In genomic region chr1:171184314-171184713, GRCm38 (mm10) we compare ENCODE assay signal across 10 mouse cellular contexts. TPM values are rescaled to one million over a fixed set of nuclear protein-coding genes. Genes with fewer than 3 reads are reported as not detected.
DNase-seq lines count a peak whose midpoint lies in the region; ATAC-seq and TF ChIP-seq lines count a peak whose summit lies in the region.
"Had no signal": no experiment of that assay in that cellular context is flagged by ENCODE, and none has a peak within 500 bp of the region (broad histone marks: within the 10 kb centered on the region; RNA-seq: fewer than 3 reads in every experiment).

No protein-coding gene starts in this region.

- intact Hi-C loops in heart, adult 2 months (cut with DNase I): no loop called here

- no peaks in the 10 kb centered on the region for H3K27me3 ChIP-seq in heart, adult 2 months (ENCODE audit: control insufficient read depth, insufficient read depth, low read length)
- H3K27me3 ChIP-seq in midbrain, embryonic 16.5 days (ENCODE audit: control insufficient read depth, insufficient read depth, low read depth, low read length): no peaks in the 10 kb centered on the region
- H3K27me3 ChIP-seq: embryonic facial prominence, embryonic 13.5 days had no signal

- H3K9ac ChIP-seq in heart, adult 2 months (ENCODE audit: low read depth, low read length): no peak overlapping the region
- no peak overlapping the region for H3K9ac ChIP-seq in midbrain, embryonic 16.5 days (ENCODE audit: low read depth, low read length)
- H3K9ac ChIP-seq: embryonic facial prominence, embryonic 13.5 days had no signal

- peaks cover 2% of the 10 kb centered on the region; the same call in 1 of the 2 replicates for H3K79me2 ChIP-seq in heart, adult 2 months (replicated peaks; ENCODE audit: control insufficient read depth, insufficient read depth, low read length)

- no peak overlapping the region for H3K4me3 ChIP-seq in heart, adult 2 months
- no peak overlapping the region for H3K4me3 ChIP-seq in midbrain, embryonic 16.5 days (ENCODE audit: low read depth, low read length)
- H3K4me3 ChIP-seq: embryonic facial prominence, embryonic 13.5 days had no signal

- H3K27ac ChIP-seq in heart, adult 2 months: peak overlapping the region; percentile 93
- H3K27ac ChIP-seq in midbrain, embryonic 16.5 days (ENCODE audit: low read length): no peak overlapping the region

- H3K4me1 ChIP-seq in heart, adult 2 months (ENCODE audit: control insufficient read depth, insufficient read depth, low read length): peaks cover 25% of the 10 kb centered on the region
- H3K4me1 ChIP-seq in midbrain, embryonic 16.5 days (ENCODE audit: control insufficient read depth, insufficient read depth, low read length): peaks cover 2% of the 10 kb centered on the region

- H3K9me3 ChIP-seq in midbrain, embryonic 16.5 days (replicated peaks; ENCODE audit: control insufficient read depth, low read length, poor library complexity, severe bottlenecking): no peaks in the 10 kb centered on the region
- H3K9me3 ChIP-seq: embryonic facial prominence, embryonic 13.5 days had no signal

- peak; percentile 51 for DNase-seq in urinary bladder, postnatal 25 days (ENCODE audit: low spot score)
- DNase-seq in urinary bladder, adult 2 months (ENCODE audit: low spot score): no peak
- DNase-seq in heart, adult 2 months: peak; percentile 50 to 56
- peak; percentile 83 to 86 for DNase-seq in lung, adult 18-20 months
- DNase-seq in thymus, postnatal 0 days (ENCODE audit: low spot score): peak; percentile 25
- no peak for DNase-seq in embryo, embryonic 9.5 days (ENCODE audit: extremely low spot score)
- no peak for DNase-seq in left cerebral cortex, adult 9 months (ENCODE audit: low spot score in 2 of 2)

- H3K36me3 ChIP-seq in heart, adult 2 months (ENCODE audit: control insufficient read depth, insufficient read depth, low read length): peaks cover 7% of the 10 kb centered on the region
- H3K36me3 ChIP-seq in midbrain, embryonic 16.5 days (ENCODE audit: control insufficient read depth, insufficient read depth, low read length): no peaks in the 10 kb centered on the region
- H3K36me3 ChIP-seq: embryonic facial prominence, embryonic 13.5 days had no signal

- peak; percentile 67 for TF ChIP-seq CTCF in heart, adult 2 months (IDR thresholded peaks at IDR 0.05)

- WGBS in heart, adult 2 months: 24% methylated on average over 7 of the region's 7 CpGs
- 89% methylated on average over 7 of the region's 7 CpGs for WGBS in midbrain, embryonic 16.5 days

- TF ChIP-seq EP300 in heart, adult 2 months (IDR thresholded peaks at IDR 0.05; ENCODE audit: insufficient read depth, low read depth, low read length): 0 out of 2 replicates have a peak, but pooled peaks have one; percentile 49

- H3K4me2 ChIP-seq in midbrain, embryonic 16.5 days (ENCODE audit: low read length): no peak overlapping the region
- H3K4me2 ChIP-seq: embryonic facial prominence, embryonic 13.5 days had no signal

- no peak for TF ChIP-seq POLR2A in heart, adult 2 months (IDR thresholded peaks at IDR 0.05; ENCODE audit: insufficient read depth, low read depth, low read length)

- no peak for ATAC-seq in midbrain, embryonic 16.5 days

RNA-seq across cellular contexts. Expression of gene Pcp4l1, which starts 11.8 kb away (rescaled TPM):
- 317 and 416 TPM in 2 replicates for polyA plus RNA-seq in urinary bladder, adult 2 months (2012; rRNA removed)
- total RNA-seq in heart, adult 2 months (2021): 100 to 1,000 TPM; 255 to 283 TPM
- polyA plus RNA-seq in heart, adult 2 months (2012; rRNA removed): 165 and 190 TPM in 2 replicates
- 2.3 and 2.7 TPM in 2 replicates for polyA plus RNA-seq in thymus, postnatal 0 days (2015; fragmentation: Nextera tagmentation; extraction: Ambion mirVana)
- 15.1 and 20.7 TPM in 2 replicates for polyA plus RNA-seq in midbrain, embryonic 16.5 days (2015; fragmentation: Nextera tagmentation; extraction: Ambion mirVana)

RNA-seq across cellular contexts. Expression of gene Nr1i3, which starts 29.5 kb away (rescaled TPM):
- polyA plus RNA-seq in urinary bladder, adult 2 months (2012; rRNA removed): 0.04 TPM in 1 of 2 replicates, not detected in the other
- total RNA-seq in heart, adult 2 months (2021): not detected
- 0.12 TPM in 1 of 2 replicates, not detected in the other for polyA plus RNA-seq in heart, adult 2 months (2012; rRNA removed)
- polyA plus RNA-seq in thymus, postnatal 0 days (2015; fragmentation: Nextera tagmentation; extraction: Ambion mirVana): 0.14 and 0.17 TPM in 2 replicates
- 0.38 and 0.47 TPM in 2 replicates for polyA plus RNA-seq in midbrain, embryonic 16.5 days (2015; fragmentation: Nextera tagmentation; extraction: Ambion mirVana)
- polyA plus RNA-seq: neural tube, embryonic 11.5 days had no signal

RNA-seq across cellular contexts. Expression of gene Mpz, which starts 33.8 kb away (rescaled TPM):
- polyA plus RNA-seq in urinary bladder, adult 2 months (2012; rRNA removed): 24.1 and 28.5 TPM in 2 replicates
- total RNA-seq in heart, adult 2 months (2021): under 1 TPM in 1 of 2 experiments, not detected in 1; 0.39 TPM
- 3.2 and 8.0 TPM in 2 replicates for polyA plus RNA-seq in heart, adult 2 months (2012; rRNA removed)
- 0.18 and 0.37 TPM in 2 replicates for polyA plus RNA-seq in thymus, postnatal 0 days (2015; fragmentation: Nextera tagmentation; extraction: Ambion mirVana)
- polyA plus RNA-seq in midbrain, embryonic 16.5 days (2015; fragmentation: Nextera tagmentation; extraction: Ambion mirVana): 0.20 and 0.63 TPM in 2 replicates

RNA-seq across cellular contexts. Expression of gene Sdhc, which starts 33.9 kb away (rescaled TPM):
- polyA plus RNA-seq in urinary bladder, adult 2 months (2012; rRNA removed): 286 and 310 TPM in 2 replicates
- 1,000 to 10,000 TPM; 1,087 to 1,288 TPM for total RNA-seq in heart, adult 2 months (2021)
- polyA plus RNA-seq in heart, adult 2 months (2012; rRNA removed): 1,025 and 1,670 TPM in 2 replicates
- 158 and 201 TPM in 2 replicates for polyA plus RNA-seq in thymus, postnatal 0 days (2015; fragmentation: Nextera tagmentation; extraction: Ambion mirVana)
- polyA plus RNA-seq in midbrain, embryonic 16.5 days (2015; fragmentation: Nextera tagmentation; extraction: Ambion mirVana): 284 and 311 TPM in 2 replicates

RNA-seq across cellular contexts. Expression of gene Tomm40l, which starts 38.0 kb away (rescaled TPM):
- polyA plus RNA-seq in urinary bladder, adult 2 months (2012; rRNA removed): 35.0 and 39.6 TPM in 2 replicates
- 10 to 100 TPM; 79.8 to 81.6 TPM for total RNA-seq in heart, adult 2 months (2021)
- polyA plus RNA-seq in heart, adult 2 months (2012; rRNA removed): 63.9 and 83.2 TPM in 2 replicates
- polyA plus RNA-seq in thymus, postnatal 0 days (2015; fragmentation: Nextera tagmentation; extraction: Ambion mirVana): 23.7 and 25.8 TPM in 2 replicates
- polyA plus RNA-seq in midbrain, embryonic 16.5 days (2015; fragmentation: Nextera tagmentation; extraction: Ambion mirVana): 46.8 and 58.3 TPM in 2 replicates

Comparison
In these comparisons a context has a peak if more than half of its experiments do, and no peak if none do; other contexts are left out.
1. DNase-seq: peak in urinary bladder, postnatal 25 days (single experiment), heart, adult 2 months (2 of 2), lung, adult 18-20 months (2 of 2) and thymus, postnatal 0 days (single experiment); none in urinary bladder, adult 2 months (single experiment), embryo, embryonic 9.5 days (single experiment) and left cerebral cortex, adult 9 months (0 of 2).